Mouse (Mus musculus): Measurements from ENCODE around the gene Ebf1.

- TF ChIP-seq CTCF (IDR thresholded peaks at IDR 0.05; ENCODE audit: control insufficient read depth, insufficient read depth, insufficient replicate concordance, low read depth, low read length) (no peak), POLR2A (IDR thresholded peaks at IDR 0.05; ENCODE audit: control insufficient read depth, low read depth, low read length) (no peak)
Measured at GRCm38 (mm10) chr11:45007311-45007710, 390.2 kb downstream of the Ebf1 start.
